Mouse (Mus musculus): ENCODE data around the gene Tmem11. TPM values are rescaled to one million over a fixed set of nuclear protein-coding genes. Genes with fewer than 3 reads are reported as not detected.
A peak's percentile ranks its signal among the peaks of the same experiment; 100 is the strongest.

The Tmem11 gene
- polyA plus RNA-seq, 1 experiment from 2014 or later: 48.4 TPM

DNA sequence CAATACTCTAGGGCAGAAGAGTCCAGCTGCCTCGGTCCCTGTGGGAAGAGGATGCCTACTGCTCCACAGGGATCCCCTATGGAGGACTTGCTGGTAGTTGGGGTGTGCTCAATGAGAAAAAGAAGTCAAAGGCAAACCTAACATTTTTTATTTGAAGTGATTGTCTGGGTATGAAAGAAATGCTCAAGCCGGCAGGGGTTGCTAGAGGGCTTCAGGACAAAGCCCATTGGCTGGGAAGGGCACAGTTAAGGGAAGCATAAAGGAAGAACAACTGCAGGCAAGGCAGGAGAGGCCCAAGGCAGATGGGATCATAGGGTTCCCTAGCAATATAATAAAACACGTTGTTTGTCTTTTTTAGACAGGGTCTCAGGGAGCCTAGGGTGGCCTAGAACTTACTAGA lies 29.0 kb upstream of the Tmem11 start:
- no peak overlapping the region for H3K4me2 ChIP-seq (replicated peaks; ENCODE audit: low read depth, low read length)
- H3K36me3 ChIP-seq (ENCODE audit: insufficient read depth, low read length): peaks cover 13% of the 10 kb centered on the region
- no peak for ATAC-seq
- DNase-seq (ENCODE audit: low spot score): no peak
- H3K27me3 ChIP-seq (replicated peaks; ENCODE audit: insufficient read depth, low read length): no peaks in the 10 kb centered on the region
- TF ChIP-seq EP300 (IDR thresholded peaks at IDR 0.05) (no peak), CTCF (IDR thresholded peaks at IDR 0.05) (peak; percentile 44)
- no peak overlapping the region for H3K4me3 ChIP-seq (ENCODE audit: low read depth, low read length)
- H3K9ac ChIP-seq (replicated peaks; ENCODE audit: low read depth): no peak overlapping the region
- H3K9me3 ChIP-seq (ENCODE audit: low read length): no peaks in the 10 kb centered on the region
- peaks cover 13% of the 10 kb centered on the region for H3K4me1 ChIP-seq (ENCODE audit: insufficient read depth, low read depth, low read length)
- 69% methylated on average over 3 of the region's 3 CpGs for WGBS
- H3K27ac ChIP-seq (ENCODE audit: low read length): no peak overlapping the region

DNA sequence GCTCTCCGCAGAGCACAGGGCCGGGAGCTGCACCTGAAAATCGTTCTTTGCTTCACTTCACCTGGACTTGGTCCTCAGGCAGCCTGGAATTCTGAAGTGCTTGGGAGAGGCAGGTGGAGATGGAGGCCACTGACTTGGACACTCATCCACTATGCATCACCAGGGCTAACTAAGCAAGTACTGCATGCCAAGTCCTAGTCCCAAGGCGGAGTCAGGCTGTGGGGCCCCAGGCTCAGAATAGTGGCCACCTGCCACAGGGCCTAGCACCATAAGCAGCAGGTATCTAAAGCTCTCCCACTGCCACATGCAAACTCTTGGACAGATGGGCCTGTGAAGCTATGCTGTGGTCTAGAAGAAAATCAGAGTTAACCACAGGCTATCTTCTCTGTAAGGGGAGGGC lies 27.4 kb upstream of the Tmem11 start:
- peaks cover 13% of the 10 kb centered on the region for H3K36me3 ChIP-seq (ENCODE audit: insufficient read depth, low read length)
- H3K4me1 ChIP-seq (ENCODE audit: insufficient read depth, low read depth, low read length): 0 out of 2 replicates have a peak, but pooled peaks cover under 1% of the 10 kb centered on the region
- ATAC-seq: no peak
- H3K9me3 ChIP-seq (ENCODE audit: low read length): no peaks in the 10 kb centered on the region
- H3K27me3 ChIP-seq (replicated peaks; ENCODE audit: insufficient read depth, low read length): no peaks in the 10 kb centered on the region
- DNase-seq (ENCODE audit: low spot score): no peak
- WGBS: 63% methylated on average over 4 of the region's 4 CpGs
- H3K4me2 ChIP-seq (replicated peaks; ENCODE audit: low read depth, low read length): no peak overlapping the region
- no peak overlapping the region for H3K4me3 ChIP-seq (ENCODE audit: low read depth, low read length)
- H3K27ac ChIP-seq (ENCODE audit: low read length): no peak overlapping the region
- no peak overlapping the region for H3K9ac ChIP-seq (replicated peaks; ENCODE audit: low read depth)
- TF ChIP-seq EP300 (IDR thresholded peaks at IDR 0.05) (no peak), CTCF (IDR thresholded peaks at IDR 0.05) (no peak)

DNA sequence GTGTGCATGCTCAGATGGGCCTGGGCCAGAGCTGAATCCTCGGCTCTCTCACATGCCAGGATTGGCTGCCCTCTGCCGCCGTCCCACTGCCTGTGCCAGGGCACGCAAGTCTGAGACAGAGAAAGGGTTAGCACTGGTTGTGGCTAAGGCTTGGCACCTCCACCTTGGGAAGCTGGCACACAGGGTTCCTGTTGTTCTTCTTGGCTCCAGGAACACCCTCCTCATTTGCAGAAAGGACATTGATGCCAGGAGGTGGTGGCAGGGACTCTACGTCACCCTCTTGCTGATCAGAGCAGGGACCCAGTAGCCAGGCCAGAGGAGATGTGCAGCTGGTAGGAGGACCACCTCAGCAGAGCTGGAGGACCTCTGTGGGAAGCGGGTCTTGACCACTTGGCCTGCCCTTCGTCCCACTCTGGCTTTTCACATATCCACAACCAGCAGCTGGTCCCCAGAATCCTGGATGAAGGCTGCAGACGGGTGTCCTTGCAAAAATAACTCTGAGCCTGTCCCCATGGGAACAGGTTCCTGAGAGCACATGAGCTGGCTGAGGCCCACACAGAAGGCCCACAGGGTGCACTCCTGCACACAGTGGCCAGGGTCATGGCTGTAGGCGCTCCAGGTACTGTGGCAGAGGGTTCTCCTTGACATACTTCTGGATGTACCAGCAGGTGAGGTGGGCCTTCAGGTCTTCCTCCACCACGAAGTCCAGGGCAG lies 26.5 kb upstream of the Tmem11 start:
- no peaks in the 10 kb centered on the region for H3K27me3 ChIP-seq (replicated peaks; ENCODE audit: insufficient read depth, low read length)
- WGBS: 87% methylated on average over 10 of the region's 10 CpGs
- H3K36me3 ChIP-seq (ENCODE audit: insufficient read depth, low read length): peaks cover 13% of the 10 kb centered on the region
- TF ChIP-seq EP300 (IDR thresholded peaks at IDR 0.05) (no peak), CTCF (IDR thresholded peaks at IDR 0.05) (no peak)
- no peak for DNase-seq (ENCODE audit: low spot score)
- H3K9me3 ChIP-seq (ENCODE audit: low read length): no peaks in the 10 kb centered on the region
- H3K9ac ChIP-seq (replicated peaks; ENCODE audit: low read depth): no peak overlapping the region
- no peak for ATAC-seq
- no peak overlapping the region for H3K27ac ChIP-seq (ENCODE audit: low read length)
- no peak overlapping the region for H3K4me3 ChIP-seq (ENCODE audit: low read depth, low read length)
- H3K4me1 ChIP-seq (ENCODE audit: insufficient read depth, low read depth, low read length): no peaks in the 10 kb centered on the region
- H3K4me2 ChIP-seq (replicated peaks; ENCODE audit: low read depth, low read length): no peak overlapping the region

DNA sequence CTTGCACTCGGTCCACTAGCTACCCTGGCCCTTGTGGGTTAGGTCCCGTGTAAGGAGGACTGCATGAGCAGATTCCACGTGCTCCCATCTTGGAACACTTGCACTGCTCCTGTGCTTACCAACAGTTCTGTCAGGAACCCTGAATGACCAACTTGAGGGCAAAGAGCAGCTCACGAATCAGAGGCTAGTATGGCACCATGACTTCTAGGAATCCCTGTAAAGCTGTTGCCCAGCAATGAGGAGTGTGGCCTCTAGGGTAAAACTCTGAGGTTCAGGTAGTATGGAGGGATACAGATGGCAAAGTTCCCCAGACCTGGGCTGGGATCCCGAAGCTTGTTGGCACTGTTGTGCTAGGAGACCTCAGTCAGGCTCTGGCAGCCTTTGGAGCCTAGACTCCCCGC lies 24.6 kb upstream of the Tmem11 start:
- peaks cover 13% of the 10 kb centered on the region for H3K36me3 ChIP-seq (ENCODE audit: insufficient read depth, low read length)
- DNase-seq (ENCODE audit: low spot score) (no peak), ATAC-seq (no peak)
- H3K27me3 ChIP-seq (replicated peaks; ENCODE audit: insufficient read depth, low read length): no peaks in the 10 kb centered on the region
- no peaks in the 10 kb centered on the region for H3K9me3 ChIP-seq (ENCODE audit: low read length)
- H3K4me1 ChIP-seq (ENCODE audit: insufficient read depth, low read depth, low read length): no peaks in the 10 kb centered on the region
- TF ChIP-seq CTCF (IDR thresholded peaks at IDR 0.05) (no peak), EP300 (IDR thresholded peaks at IDR 0.05) (no peak)
- H3K4me3 ChIP-seq (ENCODE audit: low read depth, low read length): no peak overlapping the region
- 80% methylated on average over 6 of the region's 6 CpGs for whole genome bisulfite sequencing
- no peak overlapping the region for H3K4me2 ChIP-seq (replicated peaks; ENCODE audit: low read depth, low read length)
- H3K27ac ChIP-seq (ENCODE audit: low read length): no peak overlapping the region
- H3K9ac ChIP-seq (replicated peaks; ENCODE audit: low read depth): no peak overlapping the region

DNA sequence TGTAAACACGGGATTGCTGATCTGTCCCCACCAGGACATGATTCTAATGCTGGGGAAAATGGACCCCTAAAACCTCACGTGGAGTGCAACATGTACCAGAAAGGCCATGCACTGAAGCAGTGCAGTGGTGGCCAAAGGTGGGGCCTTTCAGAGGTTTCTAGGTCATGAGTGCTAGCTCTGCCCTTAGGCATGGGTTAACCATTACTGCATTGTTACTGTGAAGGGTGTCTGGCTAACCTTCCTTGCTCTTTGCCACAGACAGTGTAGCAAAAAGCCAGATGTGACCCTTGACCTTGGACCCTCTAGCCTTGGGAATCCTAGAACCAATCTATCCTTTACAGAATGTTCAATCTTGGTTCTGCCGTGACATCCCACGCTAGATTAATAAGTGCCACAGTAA lies 23.4 kb upstream of the Tmem11 start:
- Histone ChIP-seq H3K4me2 (replicated peaks; ENCODE audit: low read depth, low read length) (no peak overlapping the region), H3K4me3 (ENCODE audit: low read depth, low read length) (no peak overlapping the region), H3K9ac (replicated peaks; ENCODE audit: low read depth) (no peak overlapping the region), H3K36me3 (ENCODE audit: insufficient read depth, low read length) (peaks cover 13% of the 10 kb centered on the region), H3K4me1 (ENCODE audit: insufficient read depth, low read depth, low read length) (no peaks in the 10 kb centered on the region), H3K9me3 (ENCODE audit: low read length) (no peaks in the 10 kb centered on the region), H3K27ac (ENCODE audit: low read length) (no peak overlapping the region), H3K27me3 (replicated peaks; ENCODE audit: insufficient read depth, low read length) (no peaks in the 10 kb centered on the region)
- no peak for DNase-seq (ENCODE audit: low spot score)
- TF ChIP-seq EP300 (IDR thresholded peaks at IDR 0.05) (no peak), CTCF (IDR thresholded peaks at IDR 0.05) (no peak)
- ATAC-seq: no peak
- 64% methylated on average over 4 of the region's 4 CpGs for WGBS

DNA sequence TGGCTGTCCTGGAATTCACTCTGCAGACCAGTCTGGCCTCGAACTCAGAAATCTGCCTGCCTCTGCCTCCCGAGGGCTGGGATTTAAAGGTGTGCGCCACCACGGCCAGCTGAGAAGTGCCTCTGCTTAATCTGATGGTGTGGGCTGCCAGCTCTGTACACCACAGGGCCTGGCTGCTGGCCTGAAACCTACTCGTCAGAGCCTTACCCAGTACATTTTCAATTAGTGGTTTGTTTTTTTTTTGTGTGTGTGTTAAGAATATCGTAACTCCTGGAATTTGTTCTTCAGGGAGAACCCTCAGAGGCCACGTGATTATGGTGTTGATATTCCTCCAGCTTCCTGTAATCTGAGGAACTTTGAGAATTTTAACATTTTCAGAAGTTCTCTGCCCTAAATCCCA lies 22.9 kb upstream of the Tmem11 start:
- no peak overlapping the region for H3K9ac ChIP-seq (replicated peaks; ENCODE audit: low read depth)
- H3K9me3 ChIP-seq (ENCODE audit: low read length): no peaks in the 10 kb centered on the region
- no peaks in the 10 kb centered on the region for H3K27me3 ChIP-seq (replicated peaks; ENCODE audit: insufficient read depth, low read length)
- whole genome bisulfite sequencing: 69% methylated on average over 7 of the region's 7 CpGs
- peak; percentile 34 for DNase-seq (ENCODE audit: low spot score)
- no peak overlapping the region for H3K4me2 ChIP-seq (replicated peaks; ENCODE audit: low read depth, low read length)
- no peak overlapping the region for H3K4me3 ChIP-seq (ENCODE audit: low read depth, low read length)
- no peak overlapping the region for H3K27ac ChIP-seq (ENCODE audit: low read length)
- no peaks in the 10 kb centered on the region for H3K4me1 ChIP-seq (ENCODE audit: insufficient read depth, low read depth, low read length)
- peaks cover 13% of the 10 kb centered on the region for H3K36me3 ChIP-seq (ENCODE audit: insufficient read depth, low read length)
- no peak for ATAC-seq
- TF ChIP-seq EP300 (IDR thresholded peaks at IDR 0.05): no peak
- no peak for TF ChIP-seq CTCF (IDR thresholded peaks at IDR 0.05)

All from lung, postnatal 0 days (tissue).